Mouse (Mus musculus): ENCODE data around the gene Nit1.

DNA sequence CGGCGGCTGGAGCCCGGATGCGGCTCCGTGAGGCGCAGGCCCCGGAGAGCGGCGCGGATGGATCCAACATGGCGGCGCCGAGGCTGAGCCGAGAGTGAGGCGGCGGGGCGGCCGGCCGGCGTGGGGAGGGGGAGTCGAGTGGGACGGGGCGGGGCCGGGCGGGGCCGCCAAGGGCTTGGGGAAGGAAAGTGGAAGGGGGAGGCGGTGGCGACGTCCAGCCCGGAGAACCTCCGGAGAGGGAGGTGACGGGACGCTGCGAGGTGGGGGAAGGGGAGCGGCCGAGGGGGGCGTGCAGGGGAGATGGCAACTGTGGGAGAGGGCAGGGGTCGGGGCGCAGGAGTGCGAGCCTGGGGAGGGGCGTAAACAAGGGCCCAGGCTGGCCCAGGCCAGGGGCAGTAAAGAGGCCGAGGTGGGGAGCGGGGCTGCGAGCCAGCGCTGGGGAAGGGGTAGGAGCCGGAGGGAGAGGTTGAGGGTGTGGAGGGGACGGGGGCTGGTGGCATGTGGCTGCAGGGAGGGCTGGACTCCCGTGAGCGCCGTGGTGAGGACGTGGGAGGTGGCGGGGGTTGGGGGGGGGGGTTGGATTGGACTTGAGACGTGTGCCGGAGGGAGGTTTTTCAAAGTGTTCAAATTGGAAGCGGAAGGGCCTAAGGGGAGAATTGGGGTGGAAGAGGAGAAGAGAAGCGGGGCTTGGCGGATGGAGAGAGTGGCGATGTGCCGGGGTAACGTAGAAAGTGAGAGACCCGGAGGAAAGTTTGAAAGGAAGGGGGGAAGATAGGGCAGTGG is 15.8 kb downstream of the Nit1 start:
- TF ChIP-seq POLR2A (IDR thresholded peaks at IDR 0.05; ENCODE audit: borderline replicate concordance, extremely low read depth, low read depth, low read length) (peak; percentile 43; the same call in 1 of the 2 replicates), CTCF (IDR thresholded peaks at IDR 0.05; ENCODE audit: insufficient read depth, low read length) (no peak)

All from lung, adult 2 months (tissue).